In the genomic region with DNA sequence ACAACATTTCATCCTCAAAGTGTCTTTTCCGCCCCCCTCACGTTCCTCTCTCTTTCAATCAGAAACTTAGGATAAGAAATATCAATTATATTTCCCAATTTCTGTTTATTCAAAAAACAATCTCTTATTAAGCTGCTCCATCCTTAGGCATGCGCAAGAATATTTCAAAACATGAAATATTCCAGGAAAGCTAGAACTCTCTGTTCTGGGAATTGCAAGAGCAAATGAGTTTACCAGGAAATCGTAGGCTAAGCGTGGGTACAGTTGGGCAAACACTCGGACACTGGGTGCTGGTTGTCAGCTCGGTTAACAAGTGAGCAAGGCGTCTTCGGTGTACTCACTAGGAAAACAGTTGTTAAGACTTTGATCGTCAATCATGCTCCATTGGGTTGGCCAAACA, we compare ENCODE assay signal across 31 mouse cellular contexts.
A peak's percentile ranks its signal among the peaks of the same experiment; 100 is the strongest.
DNase-seq lines count a peak whose midpoint lies in the region; ATAC-seq and TF ChIP-seq lines count a peak whose summit lies in the region.
"Had no signal": no experiment of that assay in that cellular context is flagged by ENCODE, and none has a peak within 500 bp of the region (broad histone marks: within the 10 kb centered on the region; RNA-seq: fewer than 3 reads in every experiment).

No protein-coding gene starts in this region.

- TF ChIP-seq EP300 in lung, postnatal 0 days (IDR thresholded peaks at IDR 0.05): peak; percentile 98

- WGBS in lung, postnatal 0 days: 71% methylated on average over 10 of the region's 10 CpGs
- 90% methylated on average over 10 of the region's 10 CpGs for WGBS in limb, embryonic 10.5 days

- no peaks in the 10 kb centered on the region for H3K9me3 ChIP-seq in lung, postnatal 0 days (ENCODE audit: low read length)
- no peaks in the 10 kb centered on the region for H3K9me3 ChIP-seq in limb, embryonic 10.5 days (replicated peaks)
- H3K9me3 ChIP-seq: embryonic facial prominence, embryonic 10.5 days; embryonic facial prominence, embryonic 13.5 days; forebrain, embryonic 10.5 days; forebrain, embryonic 13.5 days; G1E; heart, embryonic 12.5 days; heart, embryonic 15.5 days; hindbrain, embryonic 15.5 days had no signal

- no peaks in the 10 kb centered on the region for H3K27me3 ChIP-seq in lung, postnatal 0 days (replicated peaks; ENCODE audit: insufficient read depth, low read length)
- H3K27me3 ChIP-seq in limb, embryonic 10.5 days (ENCODE audit: low read depth, poor library complexity, severe bottlenecking): no peaks in the 10 kb centered on the region
- H3K27me3 ChIP-seq: CH12.LX; embryonic facial prominence, embryonic 13.5 days; forebrain, embryonic 13.5 days; heart, embryonic 12.5 days; heart, embryonic 15.5 days; hindbrain, embryonic 15.5 days had no signal

- no peak overlapping the region for H3K4me3 ChIP-seq in lung, postnatal 0 days (ENCODE audit: low read depth, low read length)
- H3K4me3 ChIP-seq in limb, embryonic 10.5 days: no peak overlapping the region
- H3K4me3 ChIP-seq: embryonic facial prominence, embryonic 10.5 days; embryonic facial prominence, embryonic 13.5 days; erythroblast, embryonic 14.5 days; forebrain, embryonic 10.5 days; forebrain, embryonic 13.5 days; heart, embryonic 12.5 days; heart, embryonic 15.5 days; hindbrain, embryonic 15.5 days had no signal

- no peak for TF ChIP-seq CTCF in lung, postnatal 0 days (IDR thresholded peaks at IDR 0.05)

- no peaks in the 10 kb centered on the region for H3K36me3 ChIP-seq in lung, postnatal 0 days (ENCODE audit: insufficient read depth, low read length)
- no peaks in the 10 kb centered on the region for H3K36me3 ChIP-seq in limb, embryonic 10.5 days
- H3K36me3 ChIP-seq: embryonic facial prominence, embryonic 10.5 days; embryonic facial prominence, embryonic 13.5 days; forebrain, embryonic 10.5 days; G1E; heart, embryonic 12.5 days; heart, embryonic 15.5 days; hindbrain, embryonic 15.5 days had no signal

- peak; percentile 34; the same call in 1 of the 2 replicates for ATAC-seq in lung, postnatal 0 days
- no peak for ATAC-seq in CD4-positive, CD25-positive, alpha-beta regulatory T cell, adult 4 months
- ATAC-seq: forebrain, embryonic 13.5 days; forebrain, embryonic 16.5 days; Patski had no signal

- intact Hi-C loops in heart, postnatal 36 days (cut with DNase I): no loop called here

- no peaks in the 10 kb centered on the region for H3K4me1 ChIP-seq in lung, postnatal 0 days (ENCODE audit: insufficient read depth, low read depth, low read length)
- H3K4me1 ChIP-seq in limb, embryonic 10.5 days: peaks cover 41% of the 10 kb centered on the region

- H3K4me2 ChIP-seq in lung, postnatal 0 days (replicated peaks; ENCODE audit: low read depth, low read length): no peak overlapping the region
- H3K4me2 ChIP-seq: embryonic facial prominence, embryonic 13.5 days; forebrain, embryonic 13.5 days; heart, embryonic 12.5 days; heart, embryonic 15.5 days; hindbrain, embryonic 15.5 days had no signal

- H3K27ac ChIP-seq in lung, postnatal 0 days (ENCODE audit: low read length): no peak overlapping the region
- no peak overlapping the region for H3K27ac ChIP-seq in limb, embryonic 10.5 days
- H3K27ac ChIP-seq: embryonic facial prominence, embryonic 13.5 days; forebrain, embryonic 10.5 days; forebrain, embryonic 13.5 days; heart, embryonic 15.5 days; hindbrain, embryonic 15.5 days had no signal

- peak; percentile 49 for DNase-seq in heart, adult 11 months
- no peak for DNase-seq in heart, postnatal 36 days
- DNase-seq in lung, postnatal 0 days (ENCODE audit: low spot score): peak; percentile 78
- DNase-seq in lung, postnatal 4 days: no peak
- peak; percentile 3 for DNase-seq in adipocyte (ENCODE audit: low spot score)
- peak; percentile 15 for DNase-seq in limb, embryonic 10.5 days (ENCODE audit: low spot score)
- no peak for DNase-seq in kidney, adult 9 months
- DNase-seq: adrenal gland, adult 2 months; adrenal gland, postnatal 14 days; cerebellum, adult 11 months; cerebellum, adult 2 months; cerebellum, adult 9-11 months; cerebellum, postnatal 25 days; gastrocnemius, postnatal 10 days; gastrocnemius, postnatal 36 days; heart, adult 18-20 months; heart, postnatal 10 days; heart, postnatal 4 days had no signal

- no peak overlapping the region for H3K9ac ChIP-seq in lung, postnatal 0 days (replicated peaks; ENCODE audit: low read depth)
- H3K9ac ChIP-seq: embryonic facial prominence, embryonic 13.5 days; forebrain, embryonic 13.5 days; heart, embryonic 12.5 days; heart, embryonic 15.5 days; hindbrain, embryonic 15.5 days had no signal

Comparison
In these comparisons a context has a peak if more than half of its experiments do, and no peak if none do; other contexts are left out.
1. DNase-seq: peak in heart, adult 11 months (single experiment), lung, postnatal 0 days (single experiment), adipocyte (single experiment) and limb, embryonic 10.5 days (single experiment); none in heart, postnatal 36 days (0 of 2), lung, postnatal 4 days (0 of 2) and kidney, adult 9 months (single experiment).